Mouse (Mus musculus) olfactory bulb, adult 2 months (tissue): Measurements from ENCODE around the gene Thsd4.

ENCODE experiments used
- CTCF ChIP-seq: fragments of 200-500 bp; IDR thresholded peaks from 2 replicates; pipeline ENCODE4 v1.5.1; 2012; ENCODE audit warnings: low read depth, mild to moderate bottlenecking, low read length, moderate library complexity; ENCODE audit not compliant: insufficient read depth
- POLR2A ChIP-seq: fragments of 200-500 bp; IDR thresholded peaks from 2 replicates; pipeline ENCODE4 v1.6.1; 2012; ENCODE audit warnings: mild to moderate bottlenecking, low read depth, low read length, moderate library complexity; ENCODE audit not compliant: insufficient read depth

DNA sequence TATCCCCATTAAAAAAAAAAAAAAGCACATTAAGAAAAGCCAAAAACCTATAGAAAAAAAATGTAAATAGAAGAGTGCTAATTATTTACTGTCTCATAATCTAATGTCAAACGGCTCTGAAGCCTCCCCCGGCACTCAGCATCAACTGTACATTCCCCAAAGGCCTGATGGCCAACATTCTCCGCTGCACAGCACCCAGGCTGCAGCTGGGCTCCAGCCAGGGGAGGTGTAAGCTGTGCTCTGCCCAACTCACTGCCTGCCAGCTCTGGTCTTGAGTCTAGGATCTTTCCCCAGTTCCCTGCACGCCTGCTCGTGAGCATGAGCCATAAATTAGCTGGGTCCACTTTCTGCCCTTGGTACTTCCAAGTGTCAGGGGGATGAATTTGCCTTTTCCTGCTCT is 15.7 kb downstream of the Thsd4 start:
- TF ChIP-seq POLR2A = no peak
- TF ChIP-seq CTCF = no peak
